Mouse (Mus musculus) fibroblast of lung, adult 2 months (primary cell): ENCODE data around the gene Plin4.
A peak's percentile ranks its signal among the peaks of the same experiment; 100 is the strongest.
"Not testable (repeated sequence)": the region's sequence is repeated elsewhere in the genome, so short reads cannot be mapped to it uniquely, and the experiment has no call there.

ENCODE experiments used
- DNase-seq: peaks from one replicate; pipeline ENCODE4 v3.0.0-alpha.2; 2011; ENCODE audit warnings: low read depth

Plin4 gene

DNA sequence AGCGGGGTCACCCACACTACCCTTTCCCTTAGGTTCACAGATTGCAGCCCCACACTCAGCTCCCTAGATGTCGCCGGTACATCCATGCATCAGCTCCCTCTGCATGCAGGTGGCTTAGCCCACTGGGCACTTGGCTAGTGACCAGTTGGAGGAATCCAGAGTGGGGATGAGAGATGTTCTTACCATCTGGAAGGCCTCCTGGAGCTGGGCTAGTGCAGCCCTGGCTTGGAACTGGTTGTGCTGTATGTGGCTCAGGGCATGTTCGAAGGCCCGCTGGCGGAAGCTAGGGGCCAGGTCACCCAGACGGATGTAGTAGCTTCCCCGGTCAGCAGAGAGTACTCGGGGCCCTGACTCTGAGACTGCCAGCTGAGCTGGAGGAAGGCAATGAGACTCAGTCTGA is 6.7 kb downstream of the Plin4 start:
- DNase-seq: no peak

DNA sequence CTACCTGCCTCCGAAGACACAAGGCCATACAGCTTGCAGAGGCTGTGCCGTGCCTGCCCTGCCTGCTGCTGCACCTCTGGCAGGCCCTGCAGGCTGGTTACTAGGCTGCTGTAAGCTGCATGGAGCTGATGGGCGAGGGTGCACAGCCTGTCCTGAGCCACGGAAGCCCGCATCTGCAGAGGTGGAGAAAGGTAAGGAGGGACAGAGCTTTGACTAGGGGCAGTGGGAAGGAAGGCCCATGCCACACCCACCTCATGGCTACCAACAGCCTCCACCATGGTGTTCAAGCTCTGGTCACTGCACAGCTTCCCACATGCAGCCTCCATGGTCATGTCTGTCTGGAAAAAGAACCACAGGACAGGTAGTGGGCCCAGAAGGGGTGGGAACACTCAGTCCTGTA is 7.4 kb downstream of the Plin4 start:
- no peak for DNase-seq

DNA sequence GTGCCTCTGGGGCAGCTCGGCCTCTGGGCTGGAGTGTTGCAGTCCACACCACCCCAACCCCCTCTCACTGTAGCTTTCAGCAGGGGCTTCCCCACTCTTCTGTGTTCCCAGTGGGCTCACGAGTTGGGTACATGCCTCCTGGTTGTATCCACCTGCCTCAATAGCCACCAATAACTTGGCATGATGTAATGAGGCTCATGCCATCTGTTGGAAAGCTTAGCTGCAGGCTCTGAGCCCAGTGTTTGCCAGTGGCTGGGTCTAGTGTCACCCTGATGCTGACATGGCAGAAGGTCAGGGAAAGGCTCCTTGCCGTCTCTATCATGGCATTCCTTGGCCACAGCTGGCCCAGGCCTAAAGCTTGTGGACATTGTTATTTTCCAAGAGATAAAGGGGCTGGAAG is 8.8 kb downstream of the Plin4 start:
- no peak for DNase-seq

DNA sequence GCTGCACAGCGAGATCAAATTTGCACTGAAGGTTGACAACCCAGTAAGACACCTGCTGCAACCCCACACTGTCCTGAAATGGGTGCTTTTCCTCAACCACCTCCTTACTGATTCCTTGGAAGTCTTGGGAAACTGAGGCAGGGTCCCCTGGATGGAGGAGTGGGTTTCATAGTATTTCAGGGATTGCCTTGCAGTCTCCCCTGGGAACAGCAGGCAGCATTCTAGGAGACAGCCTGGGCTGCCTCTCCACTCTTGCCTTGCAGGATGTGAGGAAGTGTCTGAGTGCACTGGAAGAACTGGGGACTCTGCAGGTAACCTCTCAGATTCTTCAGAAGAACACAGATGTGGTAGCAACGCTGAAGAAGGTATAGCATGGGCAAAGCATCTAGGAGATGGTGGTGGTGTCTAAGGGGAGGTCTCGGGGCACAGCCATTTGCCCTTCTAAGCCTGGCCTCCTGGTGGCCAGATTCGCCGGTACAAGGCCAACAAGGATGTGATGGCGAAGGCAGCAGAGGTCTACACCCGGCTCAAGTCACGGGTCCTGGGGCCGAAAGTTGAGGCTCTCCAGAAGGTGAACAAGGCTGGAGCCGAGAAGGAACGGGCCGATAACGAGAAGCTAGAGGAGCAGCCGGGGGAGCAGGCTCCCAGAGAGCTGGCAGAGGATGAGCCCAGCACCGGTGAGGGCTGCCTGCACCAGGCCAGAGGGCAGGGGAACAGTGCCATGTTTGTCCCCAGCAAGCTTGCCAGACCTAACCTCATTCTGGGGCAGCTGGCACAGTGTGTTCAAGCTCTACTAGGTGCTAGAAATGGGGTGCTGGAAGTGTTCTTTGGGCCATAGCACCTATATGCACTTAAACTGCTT is 10.7 kb downstream of the Plin4 start:
- DNase-seq: no peak

DNA sequence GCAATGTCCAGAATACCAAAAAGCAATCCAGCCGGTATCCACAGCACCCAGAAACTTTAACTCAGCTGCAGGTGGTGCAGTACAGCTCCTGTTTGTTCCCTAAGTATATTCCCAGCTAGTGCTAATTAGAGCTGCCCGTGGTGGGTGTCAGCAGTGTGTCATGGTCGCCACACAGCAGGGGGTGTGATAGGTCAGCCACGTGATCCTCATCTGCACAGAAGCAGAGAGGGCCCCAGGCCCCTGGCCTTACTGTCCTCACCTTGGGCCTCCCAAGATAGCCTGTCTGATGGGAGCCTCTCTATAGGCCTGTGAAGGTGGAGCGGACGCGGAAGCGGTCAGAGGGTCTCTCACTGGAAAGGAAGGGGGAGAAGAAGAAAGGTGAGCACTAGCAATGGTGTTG is 11.4 kb downstream of the Plin4 start:
- no peak for DNase-seq

DNA sequence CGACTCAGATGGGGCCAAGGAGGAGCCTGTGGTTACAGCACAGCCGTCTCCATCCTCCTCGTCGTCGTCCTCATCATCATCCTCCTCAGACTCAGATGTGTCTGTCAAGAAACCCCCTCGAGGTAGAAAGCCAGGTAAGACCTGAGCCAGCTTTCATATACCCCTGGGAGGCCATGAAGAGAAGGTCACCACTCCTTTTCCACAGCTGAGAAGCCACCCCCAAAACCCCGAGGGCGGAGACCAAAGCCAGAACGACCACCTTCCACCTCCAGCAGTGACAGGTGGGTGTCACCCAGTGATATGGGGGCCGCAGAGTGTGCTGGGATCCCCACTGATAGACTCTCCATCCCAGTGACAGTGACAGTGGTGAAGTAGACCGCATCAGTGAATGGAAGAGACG is 12.7 kb downstream of the Plin4 start:
- no peak for DNase-seq

DNA sequence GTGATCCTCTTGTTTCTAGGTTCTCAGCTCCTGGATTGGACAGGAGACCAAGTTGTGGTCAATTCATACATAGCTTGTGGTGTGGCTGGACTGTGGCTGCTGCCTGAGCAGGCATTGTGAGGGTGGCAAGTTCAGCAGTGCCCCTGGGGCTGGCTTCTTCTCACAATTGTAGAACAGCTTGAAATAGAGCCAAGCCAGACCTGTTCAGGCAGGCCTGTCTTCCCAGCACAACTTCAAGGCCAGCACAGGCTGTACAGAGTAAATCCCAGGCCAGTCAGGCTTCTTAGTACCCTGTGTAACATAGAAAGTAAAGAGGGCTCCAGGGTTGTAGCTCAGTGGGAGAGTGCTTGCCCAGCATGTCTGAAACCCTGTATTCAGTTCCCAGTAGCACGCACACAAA is 16.8 kb downstream of the Plin4 start:
- peak; percentile 27 for DNase-seq

DNA sequence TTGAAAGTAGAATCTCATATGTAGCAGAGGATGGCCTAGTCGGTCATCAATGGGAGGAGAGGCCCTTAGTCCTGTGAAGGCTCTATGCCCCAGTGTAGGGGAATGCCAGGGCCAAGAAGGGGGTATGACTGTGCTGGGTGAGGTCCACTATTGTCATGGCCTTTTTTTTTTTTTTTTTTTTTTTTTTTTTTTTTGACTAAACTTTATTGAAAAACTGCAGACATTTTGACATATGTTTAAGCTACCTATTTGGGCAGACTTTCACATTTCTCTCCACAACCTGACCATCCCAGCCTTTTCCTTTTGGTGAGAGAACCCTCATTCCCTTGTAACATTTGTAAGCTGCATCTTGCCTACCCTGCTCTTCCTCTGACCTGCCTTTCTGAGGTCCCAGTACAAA is 17.3 kb downstream of the Plin4 start:
- DNase-seq: no peak

DNA sequence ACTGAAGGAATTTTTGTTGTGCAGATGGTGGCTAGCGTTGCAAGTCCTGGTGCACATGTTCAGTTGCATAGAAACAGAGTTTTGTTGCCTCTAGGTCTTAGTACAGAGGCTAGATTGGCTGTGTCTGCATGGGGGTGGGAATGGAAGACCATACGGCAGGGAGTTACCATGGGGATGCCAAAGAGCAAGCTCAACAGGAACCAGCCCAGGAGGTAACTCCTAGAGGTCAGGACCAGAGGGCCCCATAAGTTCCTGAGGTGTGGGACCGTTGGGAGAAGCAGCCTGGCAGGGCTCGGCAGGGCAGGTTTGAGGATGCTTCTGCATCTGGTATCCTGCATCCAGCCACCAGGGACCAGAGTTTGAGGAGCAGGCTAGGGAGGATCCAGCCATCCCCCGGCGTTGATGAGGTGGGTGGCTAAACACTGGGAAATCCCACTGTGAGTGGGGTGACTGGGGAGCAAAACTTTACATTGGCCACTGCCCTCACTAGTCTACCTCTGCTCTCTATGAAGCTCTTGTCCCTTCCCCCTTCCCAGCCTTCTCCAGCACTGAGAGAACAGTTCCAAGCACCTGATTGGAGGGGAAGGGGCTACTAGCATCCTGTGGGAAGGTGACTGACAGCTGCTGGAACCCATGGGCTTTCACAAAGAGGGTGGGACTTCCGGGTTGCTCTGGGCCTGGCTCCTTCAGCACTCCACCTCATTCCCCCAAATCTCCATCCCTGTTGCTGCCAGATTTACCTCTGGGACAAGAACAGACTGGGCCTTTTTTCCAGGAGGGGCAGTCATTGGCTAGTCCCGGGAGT is 28.6 kb downstream of the Plin4 start:
- DNase-seq: peak; percentile 61

DNA sequence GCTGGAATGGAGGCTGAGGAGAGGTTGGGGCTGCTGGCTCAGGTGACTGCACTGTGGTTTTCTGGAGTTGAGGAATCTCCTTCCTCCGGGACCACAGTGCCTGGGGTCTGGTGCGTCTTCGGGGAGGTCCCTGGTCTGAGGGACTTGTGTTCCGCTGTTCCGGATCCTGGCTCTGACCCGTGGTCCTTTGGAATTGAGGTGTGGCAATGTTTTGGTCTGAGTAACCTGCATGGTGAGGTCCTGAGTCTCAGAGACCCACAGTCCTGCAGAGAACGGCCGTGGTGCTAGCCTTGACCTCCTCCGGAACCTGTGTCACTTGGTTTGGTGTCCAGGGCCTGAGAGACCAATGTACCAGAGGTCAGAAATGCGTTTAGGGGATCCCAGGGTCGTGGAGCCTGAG is 29.7 kb downstream of the Plin4 start:
- DNase-seq: no peak

DNA sequence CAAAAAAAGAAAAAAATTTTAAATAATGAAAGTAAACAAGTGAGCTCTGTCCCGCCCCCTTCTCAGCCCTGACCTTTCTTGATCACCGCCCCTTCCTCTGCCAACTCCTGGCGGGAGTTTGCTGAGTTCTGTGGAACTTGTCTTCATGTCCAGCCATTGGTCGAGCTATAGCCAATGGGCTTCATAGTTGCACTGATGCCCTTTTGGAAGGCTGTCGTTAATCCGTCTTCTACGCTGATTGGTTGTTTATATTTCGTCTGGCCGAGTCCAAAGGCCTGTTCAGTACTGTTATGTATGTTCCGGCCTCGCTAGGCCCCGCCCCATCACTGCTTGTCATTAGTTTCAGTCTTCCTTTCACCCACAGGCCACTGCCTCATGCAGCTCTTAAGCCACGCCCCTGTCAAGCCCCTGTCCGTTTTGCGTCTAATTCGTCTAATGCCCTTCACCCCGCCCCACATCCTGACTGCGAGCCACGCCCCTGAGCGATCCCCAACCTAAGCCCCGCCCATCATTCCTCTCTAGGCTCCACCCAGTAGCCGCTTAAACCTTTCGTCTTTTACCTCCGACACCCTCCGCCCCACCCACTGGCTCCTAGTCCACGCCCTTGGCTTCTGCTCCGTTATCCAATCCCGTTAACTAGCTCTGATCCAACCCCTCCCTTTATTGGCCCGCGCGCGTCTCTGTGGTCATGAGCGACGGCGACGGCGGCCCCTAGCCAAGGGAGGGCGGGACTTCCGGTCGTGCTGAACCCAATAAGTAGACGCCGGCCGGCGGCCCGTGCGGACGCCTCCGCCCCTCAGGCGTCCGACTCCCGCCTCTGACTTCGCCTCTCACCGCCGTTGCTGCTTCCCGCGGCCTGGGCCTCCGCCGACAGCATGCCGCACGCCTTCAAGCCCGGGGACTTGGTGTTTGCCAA is 30.5 kb downstream of the Plin4 start, which contains the start of gene Hdgfl2:
Hdgfl2 (plus strand) TSS at position 755 of the 916 bp plus-strand sequence.
- DNase-seq: peak; percentile 100

DNA sequence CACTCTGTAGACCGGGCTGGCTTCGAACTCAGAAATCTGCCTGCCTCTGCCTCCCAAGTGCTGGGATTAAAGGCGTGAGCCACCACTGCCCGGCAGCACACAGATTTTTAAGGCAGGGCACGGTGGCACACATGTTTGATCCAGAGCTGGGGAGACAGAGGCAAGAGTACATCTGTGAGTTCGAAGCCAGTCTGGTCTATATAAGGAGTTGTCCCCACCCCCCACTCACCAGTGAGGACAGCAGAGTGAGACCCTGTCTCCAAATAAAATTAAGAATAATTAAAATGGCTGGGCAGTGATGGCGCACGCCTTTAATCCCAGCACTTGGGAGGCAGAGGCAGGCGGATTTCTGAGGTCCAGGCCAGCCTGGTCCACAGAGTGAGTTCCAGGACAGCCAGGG is 31.2 kb downstream of the Plin4 start:
- DNase-seq: not testable (repeated sequence)

DNA sequence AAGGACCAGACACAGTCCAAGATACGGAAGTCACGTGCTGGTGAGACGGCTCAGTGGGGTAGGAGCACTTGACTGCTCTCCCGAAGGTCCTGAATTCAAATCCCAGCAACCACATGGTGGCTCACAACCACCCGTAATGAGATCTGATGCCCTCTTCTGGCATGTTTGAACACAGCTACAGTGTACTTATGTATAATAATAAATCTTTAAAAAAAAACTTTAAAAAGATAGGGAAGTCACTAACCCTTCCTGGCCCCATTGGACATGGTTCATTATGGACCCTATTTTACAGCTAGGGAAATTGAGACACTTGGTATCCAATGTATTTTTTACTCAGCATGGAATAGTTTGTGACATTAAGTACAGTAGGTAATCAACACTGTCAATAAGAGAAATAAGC is 32.1 kb downstream of the Plin4 start:
- DNase-seq: no peak

DNA sequence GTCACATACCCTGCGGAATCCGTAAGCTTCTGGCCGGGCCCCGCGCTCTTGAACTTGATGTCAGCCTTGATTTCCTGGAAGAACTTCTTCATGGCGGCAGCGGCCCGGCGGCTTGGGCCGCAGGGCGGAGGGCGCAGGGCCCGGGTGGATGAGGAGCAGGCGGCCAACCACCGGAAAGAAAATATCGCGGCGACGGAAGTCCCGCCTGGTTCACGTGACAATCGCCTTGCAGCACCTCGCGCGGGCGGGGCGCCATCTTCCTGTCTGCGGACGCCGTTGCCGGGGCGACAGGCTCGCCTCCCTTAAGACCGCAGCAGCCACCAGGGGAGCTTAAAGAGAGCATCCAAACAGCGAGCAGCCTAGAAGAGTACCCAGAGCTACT is 34.8 kb downstream of the Plin4 start, which contains the start of gene Ubxn6:
Ubxn6 (minus strand) TSS at position 202 of the 382 bp plus-strand sequence.
- peak; percentile 86 for DNase-seq

DNA sequence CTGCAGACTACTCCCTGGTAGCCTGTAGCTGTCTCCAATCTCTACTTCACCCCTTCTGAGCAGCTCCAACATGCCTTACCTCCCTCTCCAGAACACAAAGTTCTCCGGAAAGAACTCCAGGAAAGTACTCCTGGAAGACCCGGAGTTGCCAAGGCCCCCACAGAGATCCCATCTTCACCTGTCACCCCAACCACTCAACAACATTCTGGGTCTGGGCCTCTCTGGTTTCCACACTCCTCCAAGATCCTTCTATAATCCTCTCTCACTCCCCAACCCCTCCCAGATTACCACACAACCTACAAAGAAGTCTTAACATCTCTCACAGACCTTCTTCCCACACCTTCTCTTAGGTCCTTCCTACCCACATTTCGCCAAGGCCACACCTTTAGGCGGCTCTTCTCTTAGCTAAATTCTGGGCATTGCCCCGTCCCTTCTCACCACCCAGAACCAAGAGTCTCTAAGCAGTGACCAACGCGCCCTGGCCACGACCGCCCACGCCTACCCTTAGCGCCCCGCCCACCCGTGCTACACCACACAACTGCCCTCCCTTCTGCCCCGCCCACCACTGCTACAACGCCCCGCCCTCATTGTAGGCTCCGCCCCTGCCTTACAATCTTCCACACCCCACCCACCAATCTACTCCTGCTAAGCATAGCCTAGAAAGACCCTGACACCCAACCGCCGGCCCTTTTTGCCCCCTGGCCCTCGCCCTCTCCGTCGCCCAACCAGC is 35.3 kb downstream of the Plin4 start:
- DNase-seq: peak; percentile 76

DNA sequence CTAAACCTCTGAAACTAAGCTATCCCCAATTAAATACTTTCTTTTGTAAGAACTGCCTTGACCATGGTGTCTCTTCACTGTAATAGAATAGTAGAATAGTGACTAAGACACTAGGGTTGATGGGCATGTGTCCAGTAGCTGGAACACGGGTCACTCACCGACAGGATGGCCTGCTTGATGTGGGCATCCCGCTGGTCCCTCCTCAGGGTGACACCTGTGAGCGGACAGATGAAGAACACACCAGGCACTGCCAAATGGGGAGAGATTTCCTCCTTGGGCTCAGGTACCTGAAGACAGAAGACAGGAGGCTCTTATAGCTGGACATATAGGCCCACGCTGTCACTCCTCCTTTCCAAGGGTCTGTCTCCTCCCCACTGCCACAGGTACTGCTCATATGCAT is 37.4 kb downstream of the Plin4 start:
- no peak for DNase-seq

DNA sequence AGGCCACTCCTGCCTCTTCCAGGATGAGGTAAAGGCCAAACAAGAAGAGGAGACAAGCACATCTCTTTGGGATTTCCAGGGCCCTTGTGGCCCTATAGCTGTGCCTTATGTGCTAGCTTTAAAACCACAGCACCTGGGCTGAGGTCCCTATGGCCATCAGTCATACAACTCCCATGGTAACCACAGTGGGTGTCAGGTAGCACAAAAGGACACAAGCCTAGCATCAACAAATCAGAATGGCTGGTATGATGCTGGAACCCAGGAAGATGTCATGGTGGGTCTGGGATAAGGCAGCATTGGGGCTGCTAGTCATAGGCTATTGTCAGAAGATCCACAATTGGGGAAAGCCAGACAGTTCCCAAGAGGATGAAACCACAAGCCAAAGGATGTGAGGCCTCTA is 38.5 kb downstream of the Plin4 start:
- DNase-seq: no peak

DNA sequence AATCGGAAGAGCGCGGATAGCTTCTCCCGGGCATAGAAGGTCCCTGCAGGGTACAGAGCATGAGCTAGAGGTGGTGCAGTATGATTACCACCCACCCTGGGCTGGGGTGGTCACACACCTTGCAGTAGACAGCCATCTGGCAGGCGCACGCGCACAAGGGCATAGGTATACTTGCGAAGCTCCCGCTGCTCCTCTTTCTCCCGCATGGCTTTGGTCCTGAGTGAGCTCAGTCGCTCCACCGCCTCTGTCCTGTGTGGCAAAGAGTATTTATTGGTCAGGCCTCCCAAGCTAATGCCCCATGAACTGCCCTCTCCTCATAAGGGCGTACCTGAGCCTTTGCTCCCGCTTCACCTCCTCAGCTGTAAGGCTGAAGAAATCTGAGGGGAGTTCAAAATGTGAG is 40.5 kb downstream of the Plin4 start:
- DNase-seq: no peak

DNA sequence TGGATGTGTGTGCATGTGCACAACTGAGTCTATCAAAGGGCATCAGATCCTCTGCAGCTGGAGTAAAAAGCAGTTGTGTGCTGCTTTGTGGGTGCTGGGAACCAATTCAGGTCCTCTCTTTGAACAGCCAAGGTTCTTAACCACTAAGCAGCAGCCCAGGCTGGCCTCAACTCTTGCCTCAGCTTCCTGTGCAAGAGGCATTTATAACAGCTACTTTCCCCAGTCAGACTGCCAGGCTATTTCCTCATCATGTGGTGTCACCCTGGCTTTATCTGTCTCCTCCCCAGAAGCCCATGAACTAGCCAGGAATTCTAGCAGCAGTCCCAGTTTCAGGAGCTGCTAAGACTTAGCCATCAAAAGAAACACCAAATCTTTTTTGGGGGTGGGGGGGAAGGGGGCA is 43.2 kb downstream of the Plin4 start:
- no peak for DNase-seq

DNA sequence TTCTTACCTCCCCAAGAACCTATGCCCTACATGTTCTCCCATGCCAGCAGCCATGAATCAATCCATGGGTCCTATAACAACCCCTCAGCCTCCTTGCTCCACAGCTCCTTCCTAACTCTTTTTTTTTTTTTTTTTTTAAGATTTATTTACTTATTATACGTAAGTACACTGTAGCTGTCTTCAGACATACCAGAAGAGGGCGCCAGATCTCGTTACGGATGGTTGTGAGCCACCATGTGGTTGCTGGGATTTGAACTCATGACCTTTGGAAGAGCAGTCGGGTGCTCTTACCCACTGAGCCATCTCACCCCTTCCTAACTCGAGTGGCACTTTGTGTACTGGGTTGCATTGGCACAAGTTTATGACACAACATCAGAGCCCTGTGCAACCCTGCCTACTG is 43.9 kb downstream of the Plin4 start:
- DNase-seq: not testable (repeated sequence)

DNA sequence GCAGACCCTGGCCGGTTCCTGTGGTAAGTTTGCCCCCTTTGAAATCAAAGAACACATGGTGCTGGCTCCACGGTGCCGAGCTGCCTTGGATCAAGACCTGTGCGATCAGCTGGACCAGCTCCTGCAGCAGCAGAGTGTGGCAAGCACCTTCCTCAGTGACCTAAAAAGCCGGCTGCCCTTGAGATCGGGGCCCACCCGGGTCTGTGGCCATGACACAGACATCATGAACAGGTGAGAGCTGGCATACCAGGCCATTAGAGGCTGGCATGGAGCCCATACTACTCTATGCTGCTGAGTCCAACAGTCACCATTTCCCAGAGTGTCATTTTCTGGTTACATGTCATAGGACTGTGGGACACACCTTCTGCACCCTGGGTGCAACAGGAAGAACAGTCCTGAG is 47.5 kb downstream of the Plin4 start:
- no peak for DNase-seq
